In the genomic region with DNA sequence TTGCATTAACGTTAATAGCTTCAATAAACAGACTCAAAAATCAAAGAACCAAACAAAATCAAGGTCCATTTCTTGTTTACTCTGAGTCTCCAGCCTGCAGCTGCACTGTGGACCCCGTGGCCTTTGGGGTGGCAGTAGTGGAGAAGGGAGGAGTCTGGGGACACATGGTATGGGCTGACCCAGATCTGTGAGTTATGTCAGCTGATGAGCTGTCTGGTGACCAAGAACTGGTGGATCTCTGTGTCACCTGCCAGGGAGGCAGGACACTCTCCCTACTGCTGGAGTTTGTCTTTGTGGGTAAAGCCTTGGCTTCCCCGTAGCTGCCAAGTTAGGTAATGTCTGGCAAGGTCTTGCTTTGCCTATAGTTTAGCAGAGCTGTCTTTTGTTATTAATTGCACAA, we compare ENCODE assay signal across 24 mouse cellular contexts. TPM values are rescaled to one million over a fixed set of nuclear protein-coding genes. Genes with fewer than 3 reads are reported as not detected.
DNase-seq lines count a peak whose midpoint lies in the region; ATAC-seq and TF ChIP-seq lines count a peak whose summit lies in the region.
"Had no signal": no experiment of that assay in that cellular context is flagged by ENCODE, and none has a peak within 500 bp of the region (broad histone marks: within the 10 kb centered on the region; RNA-seq: fewer than 3 reads in every experiment).

No protein-coding gene starts in this region.

- H3K4me3 ChIP-seq in kidney, postnatal 0 days (replicated peaks; ENCODE audit: low read depth, low read length), result no peak overlapping the region
- H3K4me3 ChIP-seq in kidney, embryonic 14.5 days (ENCODE audit: low read length), result no peak overlapping the region
- H3K4me3 ChIP-seq in liver, embryonic 12.5 days, result no peak overlapping the region
- H3K4me3 ChIP-seq in liver, postnatal 0 days (ENCODE audit: low read depth, low read length), result no peak overlapping the region
- H3K4me3 ChIP-seq: hindbrain, embryonic 15.5 days; left cerebral cortex, adult 2 months; limb, embryonic 15.5 days; neural tube, embryonic 12.5 days had no signal

- H3K4me2 ChIP-seq in kidney, postnatal 0 days (ENCODE audit: low read length), result no peak overlapping the region
- H3K4me2 ChIP-seq in kidney, embryonic 14.5 days (replicated peaks; ENCODE audit: low read depth, low read length), result no peak overlapping the region
- H3K4me2 ChIP-seq in liver, embryonic 12.5 days, result no peak overlapping the region
- no peak overlapping the region for H3K4me2 ChIP-seq in liver, postnatal 0 days (ENCODE audit: low read depth, low read length)
- H3K4me2 ChIP-seq: heart, embryonic 11.5 days; hindbrain, embryonic 15.5 days; limb, embryonic 15.5 days; neural tube, embryonic 12.5 days had no signal

- H3K27me3 ChIP-seq in kidney, postnatal 0 days (ENCODE audit: insufficient read depth, low read length), result no peaks in the 10 kb centered on the region
- H3K27me3 ChIP-seq in kidney, embryonic 14.5 days (ENCODE audit: control insufficient read depth, insufficient read depth, low read length), result no peaks in the 10 kb centered on the region
- H3K27me3 ChIP-seq in liver, embryonic 12.5 days (replicated peaks), result peaks cover 5% of the 10 kb centered on the region; the same call in 1 of the 2 replicates
- H3K27me3 ChIP-seq in liver, postnatal 0 days (ENCODE audit: insufficient read depth, low read length), result no peaks in the 10 kb centered on the region
- H3K27me3 ChIP-seq: CH12.LX; hindbrain, embryonic 15.5 days; limb, embryonic 15.5 days; neural tube, embryonic 12.5 days; Patski had no signal

- no peak for DNase-seq in kidney, postnatal 0 days (ENCODE audit: low spot score)
- DNase-seq in lung, postnatal 10 days, result peak; percentile 49
- no peak for DNase-seq in lung, postnatal 25 days (ENCODE audit: low spot score)
- DNase-seq in liver, postnatal 0 days, result peak; percentile 52
- DNase-seq in urinary bladder, adult 18-20 months (ENCODE audit: low spot score in 2 of 2), result no peak
- no peak for DNase-seq in right cerebral cortex, postnatal 4 days
- DNase-seq: B cell, adult 2 months; cerebellum, adult 18-20 months; cerebellum, postnatal 36 days; embryo, embryonic 11 days; kidney, postnatal 10 days; left cerebral cortex, postnatal 4 days; midbrain, embryonic 14.5 days had no signal

- H3K9me3 ChIP-seq in kidney, postnatal 0 days (replicated peaks; ENCODE audit: low read length), result no peaks in the 10 kb centered on the region; the same call in 1 of the 2 replicates
- peaks cover 2% of the 10 kb centered on the region; the same call in 1 of the 2 replicates for H3K9me3 ChIP-seq in kidney, embryonic 14.5 days (ENCODE audit: control insufficient read depth, low read length)
- H3K9me3 ChIP-seq in liver, embryonic 12.5 days (replicated peaks), result no peaks in the 10 kb centered on the region
- 0 out of 2 replicates have a peak, but pooled peaks cover 4% of the 10 kb centered on the region for H3K9me3 ChIP-seq in liver, postnatal 0 days (ENCODE audit: low read length)
- H3K9me3 ChIP-seq: G1E; hindbrain, embryonic 15.5 days; limb, embryonic 15.5 days had no signal

- WGBS in kidney, postnatal 0 days, result 81% methylated on average over 3 of the region's 3 CpGs
- WGBS in kidney, embryonic 14.5 days, result 71% methylated on average over 3 of the region's 3 CpGs
- 69% methylated on average over 3 of the region's 3 CpGs for WGBS in liver, embryonic 12.5 days (ENCODE audit: insufficient replicate concordance)
- WGBS in liver, postnatal 0 days (ENCODE audit: insufficient replicate concordance), result 55% methylated on average over 3 of the region's 3 CpGs

- ATAC-seq in kidney, postnatal 0 days (replicated peaks; ENCODE audit: low FRiP score, low read depth), result 0 out of 2 replicates have a peak, but pooled peaks have one; percentile 59
- no peak for ATAC-seq in kidney, embryonic 14.5 days (ENCODE audit: low FRiP score, low TSS enrichment)
- peak; percentile 65 for ATAC-seq in liver, embryonic 12.5 days
- ATAC-seq in liver, postnatal 0 days, result peak; percentile 99
- ATAC-seq: forebrain, embryonic 14.5 days; Patski had no signal

- no peaks in the 10 kb centered on the region for H3K36me3 ChIP-seq in kidney, postnatal 0 days (ENCODE audit: insufficient read depth, low read length)
- no peaks in the 10 kb centered on the region for H3K36me3 ChIP-seq in kidney, embryonic 14.5 days (ENCODE audit: control insufficient read depth, insufficient read depth, low read length)
- no peaks in the 10 kb centered on the region for H3K36me3 ChIP-seq in liver, embryonic 12.5 days
- H3K36me3 ChIP-seq in liver, postnatal 0 days (replicated peaks; ENCODE audit: insufficient read depth, low read length), result no peaks in the 10 kb centered on the region
- H3K36me3 ChIP-seq: G1E; hindbrain, embryonic 15.5 days; limb, embryonic 15.5 days; neural tube, embryonic 12.5 days had no signal

- H3K9ac ChIP-seq in kidney, postnatal 0 days (ENCODE audit: low read depth, low read length), result no peak overlapping the region
- H3K9ac ChIP-seq in kidney, embryonic 14.5 days (ENCODE audit: low read depth, low read length), result no peak overlapping the region
- H3K9ac ChIP-seq in liver, embryonic 12.5 days, result no peak overlapping the region
- H3K9ac ChIP-seq in liver, postnatal 0 days (replicated peaks), result no peak overlapping the region
- H3K9ac ChIP-seq: hindbrain, embryonic 15.5 days; limb, embryonic 15.5 days; neural tube, embryonic 12.5 days had no signal

- TF ChIP-seq CTCF in kidney, postnatal 0 days (IDR thresholded peaks at IDR 0.05; ENCODE audit: low read depth), result no peak
- TF ChIP-seq CTCF in liver, postnatal 0 days (IDR thresholded peaks at IDR 0.05; ENCODE audit: low read depth), result no peak

- H3K27ac ChIP-seq in kidney, postnatal 0 days, result no peak overlapping the region
- no peak overlapping the region for H3K27ac ChIP-seq in kidney, embryonic 14.5 days (ENCODE audit: low read depth, low read length)
- no peak overlapping the region for H3K27ac ChIP-seq in liver, embryonic 12.5 days
- peak overlapping the region; percentile 78 for H3K27ac ChIP-seq in liver, postnatal 0 days (ENCODE audit: low read depth)
- H3K27ac ChIP-seq: hindbrain, embryonic 15.5 days; left cerebral cortex, adult 2 months; limb, embryonic 15.5 days; neural tube, embryonic 12.5 days had no signal

- H3K4me1 ChIP-seq in kidney, postnatal 0 days (replicated peaks; ENCODE audit: insufficient read depth, low read length), result 0 out of 2 replicates have a peak, but pooled peaks cover under 1% of the 10 kb centered on the region
- peaks cover 7% of the 10 kb centered on the region for H3K4me1 ChIP-seq in kidney, embryonic 14.5 days (ENCODE audit: control insufficient read depth, insufficient read depth, low read length)
- peaks cover 15% of the 10 kb centered on the region for H3K4me1 ChIP-seq in liver, embryonic 12.5 days
- H3K4me1 ChIP-seq in liver, postnatal 0 days (ENCODE audit: insufficient read depth), result peaks cover 7% of the 10 kb centered on the region; the same call in 1 of the 2 replicates

- peak; percentile 44; the same call in 1 of the 2 replicates for TF ChIP-seq EP300 in liver, postnatal 0 days (IDR thresholded peaks at IDR 0.05; ENCODE audit: low read depth)

RNA-seq across cellular contexts. Expression of a gene that starts 51.1 kb away (rescaled TPM):
- 58.0 and 60.1 TPM in 2 replicates for polyA plus RNA-seq in kidney, postnatal 0 days (2015; fragmentation: Nextera tagmentation; extraction: Ambion mirVana)
- polyA plus RNA-seq in kidney, embryonic 14.5 days (2014; fragmentation: Nextera tagmentation; extraction: Ambion mirVana), result 26.6 and 29.0 TPM in 2 replicates
- 22.2 and 23.3 TPM in 2 replicates for polyA plus RNA-seq in liver, embryonic 12.5 days (2016; fragmentation: Nextera tagmentation; extraction: Ambion mirVana)
- polyA plus RNA-seq in liver, postnatal 0 days (2015; fragmentation: Nextera tagmentation; extraction: Ambion mirVana), result 16.3 and 20.6 TPM in 2 replicates

Comparison
In these comparisons a context has a peak if more than half of its experiments do, and no peak if none do; other contexts are left out.
1. DNase-seq: peak in lung, postnatal 10 days (single experiment) and liver, postnatal 0 days (single experiment); none in kidney, postnatal 0 days (single experiment), lung, postnatal 25 days (single experiment), urinary bladder, adult 18-20 months (0 of 2) and right cerebral cortex, postnatal 4 days (single experiment).